Mouse (Mus musculus) spleen, postnatal 4 days (tissue): ENCODE measurements around the gene Esp15.
"Not testable (repeated sequence)": the region's sequence is repeated elsewhere in the genome, so short reads cannot be mapped to it uniquely, and the experiment has no call there.

Source experiments
- DNase-seq, 2 experiments: peaks; one replicate each; pipeline ENCODE4 v3.0.0; 2022; ENCODE audit warnings: low spot score in 2 of 2

Esp15 gene

GRCm38 (mm10) chr17:39640654-39641053, at the start of gene Esp15:
Gene Esp15, plus strand, starts transcription at chr17:39640954.
- not testable (repeated sequence) for DNase-seq

GRCm38 (mm10) chr17:39591550-39591949, 49.2 kb upstream of the Esp15 start:
- DNase-seq, result no peak
